Mouse (Mus musculus) spleen, adult 12 weeks (tissue): ENCODE data around the gene Spsb4.

Source experiments
- DNase-seq: peaks from one replicate; pipeline ENCODE4 v3.0.0; 2022; ENCODE audit warnings: low spot score

The Spsb4 gene

DNA sequence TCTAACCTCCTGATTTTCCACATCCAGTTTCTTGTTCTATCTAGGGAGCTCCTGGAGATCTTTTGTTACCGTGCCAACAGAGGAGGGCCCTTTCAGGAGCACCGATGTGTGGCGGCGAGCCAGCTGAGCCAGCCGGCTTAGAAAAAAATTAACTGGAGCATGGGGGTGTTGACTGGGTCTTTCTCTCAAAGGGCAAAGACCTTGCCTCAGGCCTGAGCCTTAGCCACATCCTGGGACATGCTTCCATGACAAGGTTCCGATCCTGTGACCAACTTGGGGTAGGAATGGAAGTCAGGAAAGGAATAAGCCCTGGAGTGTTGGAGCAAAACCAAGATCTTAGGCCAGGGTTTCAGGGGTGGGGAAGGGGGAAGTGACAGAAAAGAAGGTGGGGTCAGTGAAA is 2.9 kb downstream of the Spsb4 start:
- no peak for DNase-seq

DNA sequence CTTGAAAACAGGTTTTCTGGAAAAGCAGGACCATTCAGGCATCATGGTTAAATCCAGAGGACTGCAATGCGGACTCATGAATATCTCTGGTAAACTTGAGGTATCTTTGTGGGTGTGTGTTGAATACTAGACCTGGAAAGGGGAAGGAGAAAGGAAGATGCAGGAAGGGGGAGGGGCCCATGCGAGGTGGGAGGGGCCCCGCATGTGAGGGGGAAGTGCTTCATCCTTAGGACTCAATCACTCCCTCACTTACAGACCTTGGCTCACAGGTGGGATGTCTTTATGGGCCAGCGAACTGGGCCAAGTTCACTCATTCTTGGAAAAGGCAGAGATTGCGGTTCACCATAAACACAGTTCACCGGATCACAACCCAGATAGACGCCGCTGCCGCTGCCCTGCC is 4.9 kb downstream of the Spsb4 start:
- no peak for DNase-seq

GRCm38 (mm10) chr9:97013153-97013552 is 5.5 kb downstream of the Spsb4 start:
- DNase-seq, result no peak

- DNase-seq, result no peak
Measured at GRCm38 (mm10) chr9:97011454-97012195, 7.0 kb downstream of the Spsb4 start.

DNA sequence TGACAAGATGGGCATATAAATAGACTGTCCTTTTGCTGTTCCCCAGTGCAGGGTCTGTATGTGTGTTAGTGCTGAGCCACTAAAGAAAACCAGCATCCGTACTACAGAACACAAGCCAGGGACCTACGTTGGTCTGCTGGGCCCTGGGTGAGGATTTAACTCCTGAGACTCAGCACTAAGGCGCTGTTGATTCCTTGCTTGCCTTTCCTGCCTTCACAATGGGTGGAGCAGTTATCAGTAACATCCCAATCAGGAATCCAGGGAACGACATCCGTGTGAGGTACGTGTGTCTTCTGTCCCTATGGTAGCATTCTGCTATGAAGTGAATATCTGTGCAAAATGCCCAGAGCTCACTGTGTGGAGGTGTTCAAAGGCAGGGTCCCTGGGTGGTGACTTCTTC is 8.2 kb downstream of the Spsb4 start:
- no peak for DNase-seq

GRCm38 (mm10) chr9:97004726-97005125 is 13.9 kb downstream of the Spsb4 start:
- DNase-seq, result no peak

DNA sequence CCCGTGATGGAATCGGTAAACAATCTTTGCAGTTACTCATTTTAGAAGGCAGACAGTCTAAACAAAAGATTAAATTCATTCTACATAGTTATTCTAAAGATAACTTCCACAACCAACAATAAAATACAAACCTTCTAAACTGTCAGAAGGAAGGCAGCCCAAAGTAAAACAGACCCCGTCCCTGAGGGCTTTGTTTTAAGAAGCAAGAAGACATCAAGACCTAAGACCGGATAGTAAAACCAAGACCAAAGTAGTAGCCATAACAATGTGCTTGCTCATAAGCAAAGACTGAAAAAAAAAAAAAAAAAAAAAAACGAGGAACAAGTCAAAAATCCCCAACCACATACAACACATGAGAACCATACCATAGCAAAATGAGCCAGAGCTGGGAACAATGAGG is 15.5 kb downstream of the Spsb4 start:
- no peak for DNase-seq

DNA sequence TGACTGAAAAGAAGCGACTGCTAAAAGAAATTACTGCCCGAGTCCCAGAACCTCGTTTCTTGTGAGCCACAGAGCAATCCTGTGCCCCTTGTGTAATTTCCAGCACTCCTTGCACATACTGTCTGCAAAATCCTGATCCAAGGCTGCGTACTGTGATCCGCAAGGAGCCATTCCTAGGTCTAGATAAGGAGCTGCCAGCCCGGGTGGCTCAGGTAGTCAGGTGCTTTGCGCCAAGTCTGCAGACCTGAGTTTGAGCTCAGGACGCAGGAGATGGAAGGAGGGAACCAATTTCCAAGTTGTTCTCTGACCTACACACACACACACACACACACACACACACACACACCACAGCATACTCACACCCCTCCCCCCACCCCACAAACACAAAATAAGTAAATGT is 16.0 kb downstream of the Spsb4 start:
- DNase-seq, result no peak

DNA sequence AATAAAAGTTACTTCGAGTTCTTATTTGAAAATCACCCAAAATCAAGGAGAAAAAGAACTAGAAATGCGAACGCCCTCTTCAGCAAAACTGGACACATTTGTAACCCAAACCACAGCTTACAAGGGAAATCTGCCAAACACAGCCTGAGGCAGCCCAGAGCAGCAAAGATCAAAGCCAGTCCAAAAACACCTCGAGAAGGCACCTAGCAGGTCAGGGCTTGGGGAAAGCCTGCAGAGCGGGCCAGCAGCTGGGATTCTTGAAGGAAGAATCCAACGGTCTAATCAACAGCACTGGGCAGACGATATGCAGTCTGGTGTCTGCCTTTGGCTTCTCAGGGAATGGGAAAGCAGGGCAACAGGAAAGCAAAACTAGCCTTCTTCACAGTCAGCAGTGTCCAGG is 16.6 kb downstream of the Spsb4 start:
- DNase-seq, result no peak

DNA sequence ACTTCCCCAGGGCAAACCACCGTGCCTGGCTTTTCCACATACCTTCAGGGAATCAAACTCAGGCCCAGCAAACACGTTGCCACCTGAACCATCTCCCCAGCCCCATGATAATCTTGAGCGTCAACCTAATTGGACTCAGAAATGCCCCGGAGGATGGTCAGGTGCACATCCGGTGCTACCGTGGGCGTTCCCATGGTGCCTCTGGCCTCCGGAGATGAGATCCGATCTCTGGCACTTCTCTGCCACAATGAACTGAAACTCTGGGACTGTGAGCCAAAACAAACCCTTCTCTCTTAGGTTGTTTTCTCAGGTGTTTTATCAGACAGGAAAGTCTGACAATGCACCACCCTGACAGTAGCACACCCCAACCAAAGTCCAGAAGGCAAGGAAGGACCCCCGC is 17.2 kb downstream of the Spsb4 start:
- DNase-seq, result no peak

GRCm38 (mm10) chr9:96995717-96996116 is 22.9 kb downstream of the Spsb4 start:
- no peak for DNase-seq

GRCm38 (mm10) chr9:96994733-96995132 is 23.9 kb downstream of the Spsb4 start:
- no peak for DNase-seq

DNA sequence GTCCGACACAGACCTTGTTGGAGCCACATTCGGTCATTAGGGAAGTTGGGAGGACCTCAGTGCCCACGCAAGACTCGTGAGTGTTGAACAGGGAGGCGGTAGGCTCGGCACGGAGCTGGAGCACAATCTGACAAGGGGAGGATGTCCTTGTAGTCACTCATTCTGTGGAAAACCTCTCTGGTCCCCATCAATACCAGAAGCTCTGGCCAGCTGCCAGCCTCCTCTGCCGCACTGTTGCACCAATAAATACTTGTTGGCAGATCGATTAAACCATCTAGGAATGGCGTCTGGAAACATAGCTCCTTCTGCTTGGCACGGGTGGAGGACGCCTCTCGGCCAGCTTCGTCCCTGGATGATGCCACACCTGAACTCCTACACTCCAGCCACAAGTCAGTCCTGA is 27.5 kb downstream of the Spsb4 start:
- DNase-seq, result no peak

DNA sequence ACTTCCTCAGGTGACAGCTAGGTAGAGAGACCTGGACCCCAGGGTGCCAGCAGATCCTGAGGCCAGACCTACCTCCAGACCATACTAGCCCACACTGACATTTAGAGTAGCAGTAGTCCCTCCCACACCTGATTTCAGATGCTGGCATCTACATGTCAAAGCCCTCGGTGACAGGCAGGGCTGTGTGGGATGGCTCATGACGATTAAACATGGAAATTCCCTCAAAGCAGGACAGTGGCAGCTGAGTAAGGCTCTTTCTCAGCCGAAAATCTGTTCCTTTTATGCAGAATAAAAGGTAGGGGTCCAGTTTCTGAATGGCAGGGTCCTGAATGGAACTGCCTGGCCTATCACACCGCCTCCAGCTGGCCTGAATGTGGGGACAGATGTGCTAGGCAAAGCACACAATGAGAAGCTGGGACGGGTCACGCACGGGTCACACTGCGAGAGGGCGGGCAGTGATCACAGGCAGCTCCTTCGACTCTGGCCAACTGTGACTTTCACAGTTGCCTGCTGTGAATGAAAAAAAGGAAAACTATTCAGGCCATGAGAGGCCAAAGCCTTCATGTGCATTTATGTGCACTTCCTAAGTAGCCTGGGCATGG is 29.2 kb downstream of the Spsb4 start:
- DNase-seq, result no peak

GRCm38 (mm10) chr9:96986797-96987473 is 31.7 kb downstream of the Spsb4 start:
- DNase-seq, result no peak

DNA sequence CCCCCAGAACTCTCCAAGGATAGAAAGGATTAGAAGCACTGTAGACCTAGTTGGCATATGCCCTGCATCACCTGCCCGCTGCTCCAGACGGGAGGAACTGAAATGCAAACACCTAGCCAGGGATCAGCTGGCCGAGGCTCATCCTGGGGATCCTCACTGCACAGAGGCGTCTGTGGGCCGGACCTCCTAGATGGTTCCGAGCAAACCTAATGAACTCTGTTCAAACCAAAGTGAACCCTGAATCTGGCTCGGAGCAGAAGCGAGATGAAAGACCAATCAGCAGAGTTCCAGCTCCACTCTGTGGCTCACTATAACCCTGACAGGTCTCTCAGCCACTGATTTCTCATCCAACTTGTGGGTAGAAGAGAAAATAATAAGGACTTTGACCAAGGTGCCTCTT is 34.6 kb downstream of the Spsb4 start:
- DNase-seq, result no peak

GRCm38 (mm10) chr9:96982940-96983339 is 35.7 kb downstream of the Spsb4 start:
- no peak for DNase-seq

- no peak for DNase-seq
Measured at GRCm38 (mm10) chr9:96982351-96982750, 36.3 kb downstream of the Spsb4 start.

DNA sequence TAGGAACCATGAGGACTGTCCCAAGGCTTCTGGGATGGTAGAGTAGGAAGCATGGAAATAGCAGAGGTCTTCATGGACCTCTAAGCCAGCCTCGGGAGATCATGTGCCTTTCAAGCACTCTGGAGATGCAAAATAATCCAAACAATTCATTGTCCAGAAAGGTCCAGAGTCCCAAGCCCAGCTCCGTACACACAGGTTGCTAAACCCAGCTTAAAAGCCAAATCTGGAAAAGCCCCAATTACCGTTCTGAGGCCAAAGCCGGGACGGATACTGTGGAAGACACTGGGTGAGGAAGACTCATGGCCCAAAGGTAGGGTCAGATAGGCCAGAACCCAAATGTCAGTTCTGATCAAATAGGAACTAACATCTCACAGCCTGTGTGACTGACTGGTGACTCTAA is 36.8 kb downstream of the Spsb4 start:
- DNase-seq, result no peak

DNA sequence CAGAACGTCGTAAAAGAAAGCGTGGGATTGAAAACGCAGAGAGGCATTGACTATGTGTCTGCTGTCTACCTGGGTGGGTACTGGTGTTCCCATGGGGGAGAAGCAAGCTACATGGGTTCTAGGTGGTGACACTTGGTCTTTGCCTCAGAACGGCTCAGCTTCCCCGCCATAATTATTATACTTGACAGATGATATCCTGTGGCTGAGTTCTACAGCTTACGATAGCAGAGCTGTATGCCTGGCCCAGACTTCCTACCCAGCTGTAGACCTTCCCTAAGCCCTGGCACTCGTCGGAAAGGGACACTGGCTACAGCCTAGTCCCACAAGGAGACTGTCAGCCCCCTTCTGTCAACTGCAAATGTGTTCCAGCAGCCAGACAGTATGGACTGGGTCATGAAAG is 37.5 kb downstream of the Spsb4 start:
- DNase-seq, result no peak

DNA sequence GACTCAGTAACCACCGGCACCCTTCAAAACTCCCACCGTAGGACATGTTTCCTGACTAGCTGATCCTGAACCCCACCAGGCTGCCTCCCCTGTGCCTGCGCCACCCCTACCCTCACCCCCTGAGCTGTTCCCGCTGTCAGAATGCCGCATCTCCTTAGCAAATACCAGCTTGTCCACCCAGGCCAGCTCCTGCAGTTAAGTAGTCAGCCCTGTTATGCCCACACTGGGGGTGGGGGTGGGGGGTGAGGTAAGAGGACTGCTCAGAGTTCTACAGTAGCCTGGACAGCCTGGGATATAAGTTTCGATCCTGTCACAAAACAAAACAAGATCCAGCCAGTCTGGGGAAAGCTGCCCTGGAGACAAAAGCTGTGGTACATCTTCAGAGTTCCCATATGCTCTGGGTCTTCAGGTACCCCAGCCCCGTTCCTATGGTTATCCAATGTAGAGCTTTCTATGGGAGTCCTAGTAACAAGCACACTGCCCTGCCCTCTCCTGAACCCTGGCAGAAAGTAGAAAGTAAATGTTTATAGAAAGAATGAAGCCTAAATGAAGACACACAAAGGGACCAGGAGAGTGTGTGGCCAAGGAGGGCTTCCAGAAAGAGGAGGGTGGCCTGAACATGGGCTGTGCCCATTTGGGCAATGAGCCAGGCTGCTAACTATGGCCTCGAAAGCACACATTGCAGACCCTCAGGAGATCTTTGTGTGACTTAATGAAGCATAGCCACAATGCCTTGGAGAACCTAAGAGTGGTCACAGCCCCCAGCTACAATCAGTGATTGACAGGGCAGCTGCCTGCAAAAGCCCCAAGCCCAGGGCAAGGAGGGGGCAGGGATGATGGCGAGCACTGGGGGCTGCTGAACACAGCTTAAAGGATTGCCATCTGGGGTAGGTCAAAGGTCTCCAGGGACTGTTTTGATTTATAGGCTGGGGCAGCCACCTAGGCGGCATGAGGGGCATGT is 38.3 kb downstream of the Spsb4 start:
- no peak for DNase-seq

DNA sequence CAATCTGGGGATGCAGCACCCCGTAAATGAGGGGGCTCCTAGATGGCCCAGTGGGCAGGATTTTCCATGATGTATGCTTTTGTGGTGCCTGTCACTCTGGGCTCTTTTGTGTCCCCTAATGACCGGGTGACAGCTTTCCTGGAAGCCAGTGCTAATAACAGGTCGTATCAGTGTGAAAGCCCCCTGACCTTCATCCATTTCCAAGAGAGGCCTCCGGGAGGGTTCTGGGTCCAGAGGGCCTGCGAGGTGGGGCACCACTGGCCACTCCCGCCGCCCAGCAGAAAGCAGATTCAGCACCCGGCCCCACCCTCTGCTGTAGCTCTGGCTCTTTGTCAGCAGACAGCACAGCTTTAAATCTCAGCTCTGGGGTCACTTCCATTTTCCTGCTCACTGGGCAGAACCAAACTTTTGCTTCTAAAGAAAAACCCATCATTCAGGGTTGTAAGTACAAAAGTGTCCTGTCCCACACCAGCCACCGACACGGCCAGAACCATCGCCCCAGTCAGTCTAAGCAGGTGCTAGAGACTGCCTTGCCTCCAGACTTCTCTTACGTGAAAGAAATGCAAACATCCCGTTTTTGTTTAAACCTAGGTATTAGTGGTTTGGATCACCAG is 39.1 kb downstream of the Spsb4 start:
- no peak for DNase-seq
